Comparison of ENCODE assay signal across 12 mouse cellular contexts in the genomic region with DNA sequence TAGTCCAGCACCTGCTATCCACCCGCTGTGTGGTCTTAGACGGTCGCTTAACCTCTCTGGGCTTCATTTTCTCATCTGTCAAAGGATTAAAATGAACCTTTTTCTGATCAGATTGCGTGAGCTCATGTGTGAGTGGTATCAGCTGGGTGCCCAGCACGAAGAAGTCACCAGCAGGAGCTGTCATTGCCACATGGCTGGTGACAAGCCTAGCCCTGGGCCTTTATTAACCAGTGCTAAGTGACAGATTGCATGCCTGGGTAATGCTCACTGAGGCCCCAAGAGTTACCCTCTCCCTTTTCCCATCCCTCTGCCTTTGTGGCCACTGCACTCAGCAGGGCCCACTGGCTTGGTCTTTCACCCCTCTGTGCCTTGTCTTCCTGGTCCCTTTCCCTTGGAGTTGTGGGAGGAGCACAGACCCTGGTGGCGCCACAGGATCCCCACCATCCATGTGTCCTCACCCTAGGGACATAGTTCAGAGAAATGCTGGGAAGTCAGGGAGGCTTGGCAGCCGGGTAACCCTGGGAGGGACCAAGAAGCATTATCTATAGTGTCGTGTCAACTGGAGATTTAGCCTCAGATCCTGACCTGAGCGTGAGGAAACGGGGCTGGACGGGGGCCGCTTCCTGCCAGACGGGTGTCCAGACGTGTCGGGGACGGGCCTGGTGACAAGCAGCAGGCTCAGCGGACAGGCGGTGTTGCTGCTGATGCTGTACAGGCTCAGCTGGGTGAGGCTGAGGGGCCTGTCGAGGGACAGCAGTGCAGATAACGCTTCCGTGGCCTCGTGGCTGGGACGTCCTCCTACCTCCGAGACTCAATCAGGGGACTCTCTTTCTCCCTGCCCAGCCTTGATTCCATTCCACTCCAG.
DNase-seq lines count a peak whose midpoint lies in the region; ATAC-seq and TF ChIP-seq lines count a peak whose summit lies in the region.
"Had no signal": no experiment of that assay in that cellular context is flagged by ENCODE, and none has a peak within 500 bp of the region (broad histone marks: within the 10 kb centered on the region; RNA-seq: fewer than 3 reads in every experiment).

No protein-coding gene starts in this region.

- peak; percentile 47; the same call in 1 of the 2 replicates for ATAC-seq in intestine, embryonic 15.5 days
- ATAC-seq in intestine, postnatal 0 days: no peak
- ATAC-seq in G1E (ENCODE audit: extremely low read depth, insufficient number of reproducible peaks, low FRiP score, poor library complexity, severe bottlenecking): no peak
- ATAC-seq in heart, embryonic 15.5 days (replicated peaks; ENCODE audit: insufficient number of reproducible peaks, insufficient read depth, low FRiP score, low read depth): peak; percentile 87

- no peak overlapping the region for H3K9ac ChIP-seq in intestine, embryonic 15.5 days
- no peak overlapping the region for H3K9ac ChIP-seq in intestine, postnatal 0 days (ENCODE audit: low read depth, low read length)
- no peak overlapping the region for H3K9ac ChIP-seq in heart, embryonic 15.5 days
- H3K9ac ChIP-seq: liver, embryonic 14.5 days had no signal

- WGBS in intestine, embryonic 15.5 days: 42% methylated on average over 24 of the region's 24 CpGs
- WGBS in intestine, postnatal 0 days: 47% methylated on average over 24 of the region's 24 CpGs
- 23% methylated on average over 24 of the region's 24 CpGs for WGBS in heart, embryonic 15.5 days

- no peaks in the 10 kb centered on the region for H3K27me3 ChIP-seq in intestine, embryonic 15.5 days (replicated peaks)
- H3K27me3 ChIP-seq in intestine, postnatal 0 days (replicated peaks; ENCODE audit: control insufficient read depth, insufficient read depth, low read length): no peaks in the 10 kb centered on the region
- no peaks in the 10 kb centered on the region; the same call in 1 of the 2 replicates for H3K27me3 ChIP-seq in G1E (ENCODE audit: insufficient read depth, low read length)
- H3K27me3 ChIP-seq in heart, embryonic 15.5 days: peaks cover 23% of the 10 kb centered on the region; the same call in 1 of the 2 replicates

- no peak overlapping the region for H3K27ac ChIP-seq in intestine, embryonic 15.5 days
- H3K27ac ChIP-seq in intestine, postnatal 0 days (ENCODE audit: low read depth, low read length): no peak overlapping the region
- peak overlapping the region; percentile 57 for H3K27ac ChIP-seq in heart, embryonic 15.5 days
- H3K27ac ChIP-seq: liver, embryonic 14.5 days had no signal

- 0 out of 2 replicates have a peak, but pooled peaks cover 2% of the 10 kb centered on the region for H3K4me1 ChIP-seq in intestine, embryonic 15.5 days (replicated peaks)
- H3K4me1 ChIP-seq in intestine, postnatal 0 days (replicated peaks; ENCODE audit: control insufficient read depth, insufficient read depth, low read length): no peaks in the 10 kb centered on the region
- H3K4me1 ChIP-seq in G1E (ENCODE audit: insufficient read depth, low read depth, low read length): no peaks in the 10 kb centered on the region
- peaks cover 13% of the 10 kb centered on the region for H3K4me1 ChIP-seq in heart, embryonic 15.5 days (replicated peaks)

- no peak for TF ChIP-seq CTCF in intestine, postnatal 0 days (IDR thresholded peaks at IDR 0.05; ENCODE audit: low read depth)
- TF ChIP-seq CTCF in G1E (IDR thresholded peaks at IDR 0.05; ENCODE audit: low read depth, low read length): no peak

- no peak for DNase-seq in G1E (ENCODE audit: low spot score)
- DNase-seq in kidney, postnatal 14 days: peak; percentile 36
- DNase-seq in left cerebral cortex, postnatal 25 days (ENCODE audit: low spot score in 2 of 2): no peak
- DNase-seq in gastrocnemius, adult 18-20 months (ENCODE audit: low spot score): no peak
- no peak for DNase-seq in right cerebral cortex, postnatal 10 days (ENCODE audit: low spot score in 2 of 2)
- DNase-seq: gastrocnemius, postnatal 10 days; right cerebral cortex, postnatal 4 days; thymus, adult 18-20 months had no signal

- no peaks in the 10 kb centered on the region for H3K36me3 ChIP-seq in intestine, embryonic 15.5 days
- no peaks in the 10 kb centered on the region for H3K36me3 ChIP-seq in intestine, postnatal 0 days (ENCODE audit: control insufficient read depth, insufficient read depth)
- H3K36me3 ChIP-seq in G1E (replicated peaks): no peaks in the 10 kb centered on the region
- H3K36me3 ChIP-seq in heart, embryonic 15.5 days: no peaks in the 10 kb centered on the region

- no peak overlapping the region for H3K4me3 ChIP-seq in intestine, embryonic 15.5 days (replicated peaks)
- no peak overlapping the region for H3K4me3 ChIP-seq in intestine, postnatal 0 days (ENCODE audit: low read depth, low read length)
- peak overlapping the region; percentile 14; the same call in 1 of the 2 replicates for H3K4me3 ChIP-seq in G1E (ENCODE audit: low read depth, low read length)
- no peak overlapping the region for H3K4me3 ChIP-seq in heart, embryonic 15.5 days

- H3K9me3 ChIP-seq in intestine, embryonic 15.5 days: no peaks in the 10 kb centered on the region
- H3K9me3 ChIP-seq in intestine, postnatal 0 days (ENCODE audit: control insufficient read depth): no peaks in the 10 kb centered on the region
- peaks cover 85% of the 10 kb centered on the region for H3K9me3 ChIP-seq in G1E (replicated peaks)
- no peaks in the 10 kb centered on the region; the same call in 1 of the 2 replicates for H3K9me3 ChIP-seq in heart, embryonic 15.5 days (replicated peaks)

- intact Hi-C loops in left cerebral cortex, postnatal 25 days (cut with DNase I): no loop called here

- no peak overlapping the region for H3K4me2 ChIP-seq in intestine, embryonic 15.5 days (replicated peaks)
- H3K4me2 ChIP-seq in intestine, postnatal 0 days (replicated peaks; ENCODE audit: low read depth): no peak overlapping the region
- H3K4me2 ChIP-seq in heart, embryonic 15.5 days: peak overlapping the region; percentile 39

Comparison
In these comparisons a context has a peak if more than half of its experiments do, and no peak if none do; other contexts are left out.
1. ATAC-seq: peak in intestine, embryonic 15.5 days (single experiment) and heart, embryonic 15.5 days (single experiment); none in intestine, postnatal 0 days (single experiment) and G1E (single experiment).